Mouse (Mus musculus) bone marrow macrophage, adult 2 months (primary cell): ENCODE results near the gene Coq8b.

Source experiments
- CTCF ChIP-seq: IDR thresholded peaks from 2 replicates; pipeline ENCODE4 v1.5.1; 2012; ENCODE audit warnings: low read depth, mild to moderate bottlenecking, low read length, moderate library complexity
- POLR2A ChIP-seq: IDR thresholded peaks from 2 replicates; pipeline ENCODE4 v1.6.1; 2012; ENCODE audit warnings: mild to moderate bottlenecking, low read depth, low read length, borderline replicate concordance

DNA sequence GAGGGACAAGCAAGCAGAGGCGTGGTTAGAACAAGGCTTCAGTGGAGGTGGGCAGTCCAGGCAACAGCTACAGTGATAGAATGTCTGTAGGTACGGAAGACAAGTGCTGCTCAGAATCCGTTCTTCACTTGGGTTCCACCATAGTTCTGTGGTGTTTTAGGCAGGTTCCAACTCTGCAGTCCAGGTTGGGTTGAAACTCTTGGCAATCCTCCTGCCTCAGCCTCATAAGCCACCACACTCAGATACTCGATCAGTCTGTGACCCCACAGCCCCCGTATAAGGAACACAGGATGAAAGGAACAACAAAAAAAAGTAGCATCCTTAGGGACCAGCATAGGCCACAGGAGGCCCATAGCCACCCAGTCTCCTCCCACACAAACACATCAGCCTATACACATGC lies 40.4 kb upstream of the Coq8b start:
- TF ChIP-seq CTCF (no peak), POLR2A (no peak)
